Mouse (Mus musculus) right cerebral cortex, adult 18-20 months (tissue): ENCODE data around the gene Flot1.

Experiments
- DNase-seq: peaks from one replicate; pipeline ENCODE4 v3.0.0; 2022; ENCODE audit warnings: mixed read lengths

The Flot1 gene

DNA sequence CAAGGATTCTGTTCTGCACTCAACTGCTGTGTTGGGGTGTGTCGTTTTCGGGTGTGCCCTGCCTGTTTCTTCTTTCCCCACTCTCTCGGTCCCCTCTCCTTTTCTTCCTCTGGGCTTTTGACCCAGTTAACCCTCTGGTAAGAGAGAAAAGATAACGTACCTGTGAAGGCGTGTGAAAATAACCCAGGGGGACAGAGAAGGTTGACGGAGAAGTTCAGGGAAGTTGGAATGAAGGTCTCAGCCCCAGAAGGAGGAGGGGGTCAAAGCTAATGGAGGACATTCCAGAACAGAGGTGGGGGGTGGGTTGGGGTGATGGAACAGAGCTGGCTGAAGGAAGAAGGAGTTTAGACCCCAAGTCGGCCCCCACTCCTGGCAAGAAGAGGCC lies 45.9 kb downstream of the Flot1 start:
- DNase-seq = no peak

DNA sequence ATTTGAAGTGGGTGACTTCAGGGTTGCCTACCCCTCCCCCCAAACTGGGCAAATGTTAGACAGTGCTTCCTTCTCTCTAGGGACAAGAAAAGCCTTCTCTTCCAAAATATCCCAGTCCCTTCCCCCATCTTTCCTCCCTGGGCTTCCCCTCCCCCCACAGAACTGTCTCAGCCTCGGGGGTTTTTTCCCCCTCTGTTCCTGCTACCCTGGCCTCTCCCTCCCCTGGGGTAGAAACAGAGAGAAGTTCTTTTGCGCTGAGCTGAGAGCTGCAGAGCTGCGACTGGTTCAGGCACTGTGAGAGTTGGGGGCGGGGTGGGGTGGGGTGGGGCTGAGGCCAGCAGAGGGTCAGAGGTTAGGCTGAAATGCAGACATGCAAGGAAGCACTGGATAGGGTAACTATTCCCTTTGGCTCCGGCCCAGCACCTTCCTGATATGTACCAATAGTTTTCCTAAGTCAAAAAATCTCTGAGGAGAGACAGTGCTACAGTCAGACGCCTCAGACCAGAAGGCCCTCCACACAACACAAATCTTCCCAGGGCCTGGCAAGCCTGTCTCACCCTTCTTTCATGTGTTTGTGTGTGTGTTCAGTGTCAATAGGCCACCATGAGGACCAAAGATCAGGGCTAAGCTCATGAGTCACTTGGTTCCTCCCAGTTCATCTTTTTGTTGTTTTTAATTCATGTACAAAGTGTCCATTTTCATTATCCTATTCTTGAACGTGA lies 46.5 kb downstream of the Flot1 start:
- no peak for DNase-seq

DNA sequence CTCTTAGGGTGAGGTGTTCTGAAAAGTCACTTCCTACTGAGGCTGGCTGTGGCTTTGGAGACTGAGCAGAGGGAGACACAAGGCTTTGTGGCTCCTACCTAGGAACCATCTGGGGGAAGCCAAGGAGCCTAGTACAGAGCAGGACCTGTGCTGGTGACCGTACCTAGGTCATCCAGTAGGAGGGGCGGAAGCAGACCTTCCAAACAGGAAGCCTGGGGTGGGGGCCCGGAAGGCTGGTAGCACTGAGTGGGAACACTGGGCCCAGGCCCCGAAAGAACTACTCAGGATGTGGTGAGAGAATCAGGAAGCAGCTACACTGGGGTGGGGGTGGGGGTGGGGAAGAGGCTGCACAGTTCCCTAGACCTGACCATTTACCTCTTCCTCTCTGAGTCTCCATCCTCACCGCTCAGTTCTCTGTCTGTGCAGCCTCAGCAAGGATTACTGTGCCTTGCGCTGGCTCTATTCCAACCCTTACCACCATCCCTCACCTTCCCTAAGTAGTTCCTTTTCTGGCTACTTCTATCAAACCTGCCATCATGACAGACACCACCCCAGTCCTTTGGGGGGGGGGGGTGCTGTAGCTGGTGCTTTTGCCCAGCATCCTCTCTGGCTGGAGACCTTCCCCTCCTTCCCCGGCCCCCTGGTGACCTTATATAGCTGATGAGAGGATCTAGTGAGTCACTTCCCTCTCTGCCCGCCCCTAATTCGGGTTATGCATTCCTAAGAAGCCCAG lies 47.3 kb downstream of the Flot1 start:
- no peak for DNase-seq

DNA sequence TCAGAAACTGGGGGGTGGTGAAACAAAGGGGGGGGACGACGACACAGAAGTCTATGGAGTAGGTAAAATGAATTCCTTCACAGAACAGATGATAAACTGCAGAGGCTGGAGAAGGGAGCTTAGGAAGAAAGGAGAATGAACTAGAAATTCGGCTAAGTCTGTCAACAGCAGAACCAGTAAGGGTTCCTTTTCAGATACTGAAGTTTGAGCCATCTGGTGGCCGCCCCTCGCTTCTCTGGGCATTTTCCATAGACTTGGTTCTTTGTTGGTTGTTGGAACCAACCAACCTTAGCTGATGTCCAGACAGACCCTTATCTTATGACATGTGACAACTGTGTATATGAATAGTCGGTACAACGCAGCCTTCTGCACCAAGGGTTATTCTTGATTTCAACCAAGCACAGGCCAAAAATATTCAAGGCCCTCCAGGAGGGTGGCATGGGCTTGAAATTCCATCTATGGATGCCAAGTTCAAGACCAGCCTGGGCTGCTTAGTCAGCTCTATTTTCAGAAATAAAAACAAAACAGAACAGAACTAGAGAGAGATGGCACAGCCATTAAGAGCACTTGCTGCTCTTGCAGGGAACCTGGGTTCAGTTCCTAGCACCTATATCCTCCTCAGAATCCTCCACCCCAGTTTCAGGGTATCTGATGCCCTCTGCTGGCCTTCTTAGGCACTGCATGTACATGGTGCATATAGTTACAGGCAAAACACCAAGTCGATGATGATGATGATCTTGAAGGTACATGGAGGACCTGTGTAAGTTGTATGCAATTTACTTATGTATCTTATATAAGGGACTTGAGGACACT lies 48.1 kb downstream of the Flot1 start:
- DNase-seq = no peak

DNA sequence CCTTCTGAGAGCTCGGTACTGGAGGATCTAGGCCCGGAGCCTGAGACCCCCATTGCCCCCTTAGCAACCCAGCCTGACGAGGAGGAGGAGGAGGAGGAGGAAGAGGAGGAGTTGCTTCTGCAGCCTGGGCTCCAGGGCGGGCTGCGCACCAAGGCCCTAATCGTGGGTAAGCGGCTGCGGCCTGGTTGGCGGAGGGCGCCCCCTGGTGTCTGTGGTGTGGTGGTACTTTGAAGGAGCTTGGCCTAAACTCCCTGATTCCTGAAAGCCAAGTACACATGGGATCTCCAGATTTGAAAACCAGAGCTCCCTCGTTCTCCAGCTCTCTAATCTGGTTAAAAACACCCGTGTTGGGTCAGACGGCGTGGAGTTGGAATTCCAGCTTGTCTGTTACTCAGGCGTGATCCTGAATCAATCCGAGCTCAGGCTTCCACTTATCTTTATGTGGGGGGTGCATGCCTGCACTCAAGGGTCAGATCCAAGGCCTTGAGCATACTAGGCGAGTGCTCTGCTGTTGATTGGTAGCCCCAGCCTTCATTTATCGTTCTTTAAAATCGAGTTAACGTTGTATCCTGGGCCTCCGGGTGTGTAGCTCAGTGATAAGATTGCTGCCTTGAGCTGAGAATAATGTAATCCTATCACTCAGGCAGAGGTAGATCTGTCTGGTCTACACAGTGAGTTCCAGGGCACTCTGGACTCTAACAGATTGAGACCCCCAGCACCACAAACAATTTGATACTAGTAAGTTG lies 50.9 kb downstream of the Flot1 start:
- DNase-seq = peak; percentile 83

DNA sequence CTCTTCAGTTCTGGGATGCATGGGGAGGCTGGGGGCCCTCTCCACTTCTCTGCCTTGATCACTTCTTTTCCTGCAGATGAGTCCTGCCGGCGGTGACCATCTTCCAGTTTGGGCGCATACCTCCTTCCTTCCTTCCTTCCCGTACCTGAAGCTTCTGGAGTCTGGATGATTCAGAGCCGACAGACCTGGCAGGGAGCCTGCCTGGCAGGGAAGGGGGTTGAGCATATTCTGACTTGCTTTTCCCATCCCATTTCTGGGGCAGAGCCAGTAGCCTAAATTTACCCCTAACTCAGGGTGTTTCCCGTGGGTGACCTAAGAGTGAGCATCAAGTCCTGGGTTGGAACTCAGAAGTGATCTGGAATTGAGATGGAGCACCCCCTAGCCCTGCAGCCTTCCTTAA lies 51.7 kb downstream of the Flot1 start:
- peak; percentile 73 for DNase-seq

DNA sequence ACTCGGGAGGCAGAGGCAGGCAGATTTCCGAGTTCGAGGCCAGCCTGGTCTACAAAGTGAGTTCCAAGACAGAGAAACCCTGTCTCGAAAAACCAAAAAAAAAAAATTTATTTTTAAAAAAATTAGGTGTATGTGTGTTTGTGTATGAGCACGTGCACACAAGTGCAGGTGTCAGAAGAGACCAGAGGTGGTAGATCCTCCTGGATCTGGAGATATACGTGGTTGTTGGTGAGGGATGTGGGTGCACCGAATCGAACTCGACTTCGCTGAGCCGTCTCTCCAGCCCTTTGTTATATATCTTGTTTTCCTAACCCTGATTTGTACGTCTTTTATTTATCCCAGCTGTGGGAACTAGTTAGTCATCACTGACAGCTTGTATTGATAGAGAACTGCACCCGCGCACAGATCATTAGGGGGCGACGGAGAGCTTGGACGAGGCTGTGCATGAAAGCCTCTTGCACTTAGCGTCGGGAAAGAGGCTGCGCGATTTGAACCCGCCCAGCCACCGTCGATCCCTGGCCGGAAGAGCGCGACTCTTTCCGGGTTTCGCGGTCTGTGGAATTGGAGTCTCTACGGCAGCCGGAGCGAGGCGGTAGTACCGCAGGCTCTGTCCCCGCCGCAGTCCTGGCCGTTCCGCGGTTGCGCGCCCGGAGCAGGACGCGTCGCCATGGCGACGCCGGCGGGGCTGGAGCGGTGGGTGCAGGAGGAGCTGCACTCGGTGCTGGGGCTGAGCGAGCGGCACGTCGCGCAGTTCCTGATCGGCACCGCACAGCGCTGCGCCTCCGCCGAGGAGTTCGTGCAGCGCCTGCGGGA lies 56.4 kb downstream of the Flot1 start, which contains the start of gene Dhx16:
Gene Dhx16 (plus strand): TSS at position 575 of the 813 bp plus-strand sequence.
- DNase-seq = peak; percentile 97
